Mouse (Mus musculus) myocyte (in vitro differentiated cells): ENCODE results near the gene Gabra3.

Source experiments
- MYOG ChIP-seq, 3 experiments: IDR thresholded peaks; one replicate each; pipeline ENCODE4 v1.6.1; 2011; ENCODE audit warnings: control low read depth in 2 of 3, low read depth in 2 of 3, mild to moderate bottlenecking in 2 of 3; ENCODE audit not compliant: insufficient read length in 2 of 3, control insufficient read depth in 1 of 3, insufficient read depth in 1 of 3
- POLR2A ChIP-seq: IDR thresholded peaks from one replicate; pipeline ENCODE4 v1.6.1; 2011; ENCODE audit warnings: low read depth, mild to moderate bottlenecking, control low read depth, moderate library complexity; ENCODE audit not compliant: insufficient read length
- USF1 ChIP-seq: IDR thresholded peaks from one replicate; pipeline ENCODE4 v1.6.1; 2011; ENCODE audit warnings: low read depth, mild to moderate bottlenecking, control low read depth, moderate library complexity

DNA sequence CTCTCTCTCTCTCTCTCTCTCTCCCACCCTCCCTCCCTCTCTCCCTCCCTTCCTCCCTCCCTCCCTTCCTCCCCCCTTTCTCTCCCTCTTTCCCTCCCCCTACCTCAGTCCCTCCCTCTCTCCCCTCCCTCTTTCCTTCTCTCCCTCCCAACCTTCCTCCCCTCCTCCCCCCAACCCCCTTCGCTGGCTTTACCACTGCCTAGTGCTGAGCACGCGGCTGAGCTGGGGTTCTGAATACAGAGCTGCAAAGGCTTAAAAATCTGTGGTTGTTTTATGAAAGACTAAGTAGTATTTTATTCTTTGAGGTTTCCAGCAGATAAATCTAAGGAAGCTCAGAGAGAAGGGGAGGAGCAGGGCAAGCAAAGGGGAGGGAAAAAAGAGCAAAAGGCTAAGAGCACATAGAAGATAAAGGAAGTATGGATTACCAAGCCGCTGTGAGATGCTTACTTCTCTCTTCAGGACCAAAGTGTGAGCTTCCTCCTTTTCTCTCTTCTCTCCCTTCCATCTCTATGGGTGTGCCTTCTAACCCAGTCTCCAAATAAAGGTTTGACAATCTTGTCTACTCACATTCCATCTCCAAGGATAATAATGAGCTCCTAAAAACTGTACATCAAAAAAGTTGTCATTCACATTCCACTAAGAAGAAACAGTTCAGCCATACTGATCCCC is at the start of gene Gabra3:
- TF ChIP-seq POLR2A (no peak), USF1 (no peak), MYOG (IDR thresholded peaks at IDR 0.05; ENCODE audit: control insufficient read depth in 1 of 3, insufficient read depth in 1 of 3, insufficient read length in 2 of 3, low read depth in 2 of 3) (no peak)
